Comparison of ENCODE assay signal across 15 mouse cellular contexts in the genomic region with DNA sequence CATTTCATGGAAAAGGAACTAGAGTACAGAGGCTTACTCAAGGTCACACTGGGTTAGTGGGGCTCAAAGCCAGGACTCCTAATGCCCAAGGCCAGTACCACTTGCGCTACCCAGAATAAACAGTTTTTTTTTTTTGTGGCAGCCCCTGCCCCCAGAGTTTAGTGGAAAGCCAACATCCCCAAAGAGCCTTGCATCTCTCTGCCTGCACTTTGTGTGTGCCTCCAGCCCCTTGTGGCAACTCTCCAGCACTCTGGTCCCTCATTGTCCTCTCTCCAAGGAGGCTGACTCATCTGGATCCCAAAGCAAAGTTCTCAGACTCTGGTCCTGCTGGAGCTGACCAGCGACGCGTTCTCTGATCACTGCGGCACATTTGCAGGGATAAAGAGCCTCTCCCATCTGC. TPM values are rescaled to one million over a fixed set of nuclear protein-coding genes. Genes with fewer than 3 reads are reported as not detected.
DNase-seq lines count a peak whose midpoint lies in the region; ATAC-seq and TF ChIP-seq lines count a peak whose summit lies in the region.
"Had no signal": no experiment of that assay in that cellular context is flagged by ENCODE, and none has a peak within 500 bp of the region (broad histone marks: within the 10 kb centered on the region; RNA-seq: fewer than 3 reads in every experiment).

No protein-coding gene starts in this region.

- peak; percentile 32 for ATAC-seq in lung, postnatal 0 days
- no peak for ATAC-seq in midbrain, embryonic 14.5 days (ENCODE audit: low FRiP score, low TSS enrichment)
- ATAC-seq: Patski had no signal

- no peak overlapping the region for H3K4me2 ChIP-seq in lung, postnatal 0 days (replicated peaks; ENCODE audit: low read depth, low read length)
- H3K4me2 ChIP-seq in midbrain, embryonic 14.5 days (ENCODE audit: low read length), result no peak overlapping the region
- H3K4me2 ChIP-seq: liver, embryonic 15.5 days; midbrain, embryonic 12.5 days had no signal

- TF ChIP-seq POLR2A in brain, embryonic 14.5 days (IDR thresholded peaks at IDR 0.05; ENCODE audit: borderline replicate concordance, extremely low read depth, insufficient read depth, insufficient read length, poor library complexity, severe bottlenecking), result no peak

- H3K27ac ChIP-seq in lung, postnatal 0 days (ENCODE audit: low read length), result peak overlapping the region; percentile 73; the same call in 1 of the 2 replicates
- H3K27ac ChIP-seq in midbrain, embryonic 14.5 days (replicated peaks; ENCODE audit: low read depth, low read length), result no peak overlapping the region
- H3K27ac ChIP-seq: left cerebral cortex, adult 2 months; liver, embryonic 15.5 days; midbrain, embryonic 12.5 days had no signal

- DNase-seq in frontal cortex, postnatal 10 days (ENCODE audit: low spot score in 2 of 2), result peak; percentile 15 to 18
- DNase-seq in frontal cortex, postnatal 36 days (ENCODE audit: low spot score in 2 of 2), result no peak
- DNase-seq in lung, postnatal 0 days (ENCODE audit: low spot score), result peak; percentile 53
- no peak for DNase-seq in lung, adult 18-20 months
- peak; percentile 20 for DNase-seq in brain, embryonic 14.5 days (ENCODE audit: low read depth)
- DNase-seq in lung, postnatal 4 days, result peak; percentile 53 to 68
- DNase-seq in natural killer cell, adult 2 months (ENCODE audit: low spot score in 2 of 2), result no peak
- DNase-seq in midbrain, embryonic 14.5 days, result no peak
- DNase-seq: kidney, adult 11 months had no signal

- H3K4me3 ChIP-seq in lung, postnatal 0 days (ENCODE audit: low read depth, low read length), result no peak overlapping the region
- no peak overlapping the region for H3K4me3 ChIP-seq in midbrain, embryonic 14.5 days (replicated peaks; ENCODE audit: low read depth, low read length)
- H3K4me3 ChIP-seq: left cerebral cortex, adult 2 months; liver, embryonic 15.5 days; midbrain, embryonic 12.5 days had no signal

- no peaks in the 10 kb centered on the region for H3K27me3 ChIP-seq in lung, postnatal 0 days (replicated peaks; ENCODE audit: insufficient read depth, low read length)
- no peaks in the 10 kb centered on the region for H3K27me3 ChIP-seq in midbrain, embryonic 14.5 days (ENCODE audit: control insufficient read depth, insufficient read depth, low read length)
- H3K27me3 ChIP-seq: liver, embryonic 15.5 days; midbrain, embryonic 12.5 days had no signal

- 64% methylated on average over 5 of the region's 5 CpGs for WGBS in lung, postnatal 0 days
- WGBS in midbrain, embryonic 14.5 days, result 77% methylated on average over 5 of the region's 5 CpGs

- TF ChIP-seq EP300 in lung, postnatal 0 days (IDR thresholded peaks at IDR 0.05), result no peak

- no peak for TF ChIP-seq CTCF in lung, postnatal 0 days (IDR thresholded peaks at IDR 0.05)
- no peak for TF ChIP-seq CTCF in brain, embryonic 14.5 days (IDR thresholded peaks at IDR 0.05; ENCODE audit: borderline replicate concordance, extremely low read depth, insufficient read depth, insufficient read length)

- no peaks in the 10 kb centered on the region for H3K4me1 ChIP-seq in lung, postnatal 0 days (ENCODE audit: insufficient read depth, low read depth, low read length)
- H3K4me1 ChIP-seq in midbrain, embryonic 14.5 days (ENCODE audit: control insufficient read depth, insufficient read depth, low read length), result no peaks in the 10 kb centered on the region
- H3K4me1 ChIP-seq: liver, embryonic 15.5 days; midbrain, embryonic 12.5 days had no signal

- H3K9ac ChIP-seq in lung, postnatal 0 days (replicated peaks; ENCODE audit: low read depth), result no peak overlapping the region
- H3K9ac ChIP-seq in midbrain, embryonic 14.5 days (replicated peaks; ENCODE audit: low read length), result no peak overlapping the region
- H3K9ac ChIP-seq: liver, embryonic 15.5 days; midbrain, embryonic 12.5 days had no signal

- no peaks in the 10 kb centered on the region for H3K9me3 ChIP-seq in lung, postnatal 0 days (ENCODE audit: low read length)
- H3K9me3 ChIP-seq in midbrain, embryonic 14.5 days (ENCODE audit: control insufficient read depth, low read length), result no peaks in the 10 kb centered on the region
- H3K9me3 ChIP-seq: liver, embryonic 15.5 days; midbrain, embryonic 12.5 days had no signal

- H3K36me3 ChIP-seq in lung, postnatal 0 days (ENCODE audit: insufficient read depth, low read length), result no peaks in the 10 kb centered on the region
- no peaks in the 10 kb centered on the region for H3K36me3 ChIP-seq in midbrain, embryonic 14.5 days (ENCODE audit: control insufficient read depth, insufficient read depth, low read length)
- H3K36me3 ChIP-seq: liver, embryonic 15.5 days; midbrain, embryonic 12.5 days had no signal

RNA-seq across cellular contexts. Expression of a gene that starts 18.7 kb away (rescaled TPM):
- polyA plus RNA-seq in lung, postnatal 0 days (2015; fragmentation: Nextera tagmentation; extraction: Ambion mirVana), result 0.57 and 0.80 TPM in 2 replicates
- not detected in 2 replicates for polyA plus RNA-seq in brain, embryonic 14.5 days (2012; rRNA removed)
- polyA plus RNA-seq in midbrain, embryonic 14.5 days (2014; fragmentation: Nextera tagmentation; extraction: Ambion mirVana), result not detected in 2 replicates
- polyA plus RNA-seq: heart, postnatal 0 days; liver, embryonic 15.5 days; midbrain, embryonic 12.5 days; Patski; stomach, embryonic 14.5 days had no signal

Comparison
In these comparisons a context has a peak if more than half of its experiments do, and no peak if none do; other contexts are left out.
1. DNase-seq: peak in frontal cortex, postnatal 10 days (2 of 2), lung, postnatal 0 days (single experiment), brain, embryonic 14.5 days (single experiment) and lung, postnatal 4 days (2 of 2); none in frontal cortex, postnatal 36 days (0 of 2), lung, adult 18-20 months (0 of 2), natural killer cell, adult 2 months (0 of 2) and midbrain, embryonic 14.5 days (single experiment).